Mouse (Mus musculus): ENCODE measurements around the gene Gm28171.
"Not testable (repeated sequence)": the region's sequence is repeated elsewhere in the genome, so short reads cannot be mapped to it uniquely, and the experiment has no call there.

Gene Gm28171

DNA sequence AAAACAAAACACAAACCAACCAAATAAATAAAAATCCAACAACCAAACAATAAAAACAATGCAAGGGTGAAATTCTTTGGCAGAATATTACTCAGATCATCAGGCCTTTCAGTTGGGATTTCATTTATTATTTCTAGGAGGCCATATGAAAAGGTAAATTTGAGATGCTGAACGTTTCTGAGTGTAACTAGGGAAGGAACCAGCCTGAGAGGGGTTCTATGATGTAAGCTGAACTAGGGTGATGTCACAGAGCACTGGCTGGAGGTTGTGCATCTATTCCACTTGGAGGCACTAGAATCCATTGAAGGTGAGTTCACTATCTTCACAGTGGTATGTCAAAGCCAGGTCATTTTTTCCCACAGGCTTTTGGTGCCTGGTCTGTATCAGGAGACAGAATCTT is at the start of gene Gm28171:
TSS of gene Gm28171 (plus strand) at position 301 of the 400 bp plus-strand sequence.
- DNase-seq, result not testable (repeated sequence)
